Mouse (Mus musculus) small intestine, adult 2 months (tissue): ENCODE data around the gene 4930550C14Rik.

Experiments
- CTCF ChIP-seq: fragments of 200-500 bp; IDR thresholded peaks from 2 replicates; pipeline ENCODE4 v1.5.1; 2012; ENCODE audit warnings: low read depth, mild to moderate bottlenecking, control low read depth, inconsistent platforms, low read length, moderate library complexity, mixed read lengths; ENCODE audit not compliant: insufficient replicate concordance, insufficient read length; ENCODE audit errors: extremely low read depth
- POLR2A ChIP-seq: fragments of 200-500 bp; IDR thresholded peaks from 2 replicates; pipeline ENCODE4 v1.6.1; 2012; ENCODE audit warnings: low read depth, mild to moderate bottlenecking, control low read depth, inconsistent platforms, low read length, moderate library complexity

DNA sequence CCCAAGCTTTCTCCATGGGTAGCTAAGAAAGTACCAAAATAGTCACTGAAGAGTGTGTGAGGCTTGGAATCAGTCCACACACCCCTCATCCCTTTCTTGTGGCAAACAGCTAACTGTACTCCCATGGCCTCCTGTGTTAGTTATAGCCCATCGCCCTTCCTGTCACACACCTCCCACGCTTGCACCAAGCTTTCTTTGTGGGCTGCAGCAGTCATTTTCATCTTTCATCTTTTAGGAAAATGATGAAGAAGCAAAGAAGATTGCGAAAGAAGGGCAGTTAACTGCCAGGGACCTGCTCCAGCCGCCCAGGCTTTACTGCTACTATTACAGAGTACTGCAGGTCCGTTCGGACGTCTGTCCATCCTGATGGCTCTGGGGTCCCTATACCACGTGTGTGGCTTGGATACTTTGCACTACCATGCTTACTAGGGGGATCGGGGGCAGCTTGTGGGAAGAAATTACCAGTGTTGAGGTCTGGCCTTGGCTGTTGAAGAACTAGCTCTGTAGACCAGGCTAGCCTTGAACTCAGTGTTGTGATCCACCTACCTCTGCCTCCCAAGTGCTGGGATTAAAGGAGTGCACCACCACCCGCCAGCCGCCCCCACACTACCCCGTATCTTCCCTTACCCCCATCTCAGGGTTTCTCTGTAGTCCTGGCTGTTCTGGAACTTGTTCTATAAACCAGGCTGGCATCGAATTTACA, 4.3 kb upstream of the 4930550C14Rik start:
- no peak for TF ChIP-seq POLR2A
- no peak for TF ChIP-seq CTCF
